Mouse (Mus musculus): ENCODE results near the gene Pced1a.

Pced1a gene

GRCm38 (mm10) chr2:130436769-130437168, 12.3 kb upstream of the Pced1a start:
- DNase-seq (ENCODE audit: low read depth) = no peak

DNA sequence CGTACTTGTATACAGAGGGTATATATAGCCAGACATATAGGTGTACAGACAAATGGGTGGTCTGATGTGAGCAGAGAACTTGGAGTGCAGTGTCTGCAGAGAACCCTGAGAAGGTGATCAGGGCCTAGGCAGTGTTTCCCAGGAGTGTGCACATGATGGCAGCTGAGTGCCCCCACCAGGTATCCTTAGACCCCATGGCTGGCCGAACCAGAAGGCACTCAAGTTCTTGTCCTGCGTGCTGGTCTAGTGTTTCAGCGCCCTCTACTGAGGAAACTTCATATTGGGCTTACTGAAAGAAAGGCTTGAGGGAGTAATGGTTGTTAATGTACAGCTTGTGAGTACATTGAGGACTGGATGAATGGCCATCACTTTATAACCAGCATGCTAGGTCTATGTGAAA, 8.7 kb upstream of the Pced1a start:
- DNase-seq (ENCODE audit: low read depth) = peak; percentile 77

DNA sequence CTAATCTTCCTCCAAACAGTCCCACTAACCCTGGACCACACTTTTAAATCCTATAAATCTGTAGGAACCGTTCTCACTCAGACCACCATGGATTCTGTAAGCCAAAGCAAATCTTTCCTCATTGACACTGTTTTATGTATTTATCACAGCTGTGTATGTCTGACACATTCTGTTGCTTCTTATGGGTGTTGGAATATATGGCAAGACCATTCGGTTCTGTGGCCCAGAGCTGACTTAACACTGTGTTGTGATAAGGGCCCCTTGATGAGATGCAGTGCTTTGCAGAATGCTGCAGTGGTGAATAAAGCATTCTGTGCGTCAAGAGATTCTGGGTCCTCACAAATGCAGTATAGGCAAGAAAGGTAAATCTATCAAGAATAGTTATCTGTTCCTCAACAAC, 7.7 kb upstream of the Pced1a start:
- DNase-seq (ENCODE audit: low read depth) = no peak

GRCm38 (mm10) chr2:130430484-130430883, 6.0 kb upstream of the Pced1a start:
- DNase-seq (ENCODE audit: low read depth) = no peak

DNA sequence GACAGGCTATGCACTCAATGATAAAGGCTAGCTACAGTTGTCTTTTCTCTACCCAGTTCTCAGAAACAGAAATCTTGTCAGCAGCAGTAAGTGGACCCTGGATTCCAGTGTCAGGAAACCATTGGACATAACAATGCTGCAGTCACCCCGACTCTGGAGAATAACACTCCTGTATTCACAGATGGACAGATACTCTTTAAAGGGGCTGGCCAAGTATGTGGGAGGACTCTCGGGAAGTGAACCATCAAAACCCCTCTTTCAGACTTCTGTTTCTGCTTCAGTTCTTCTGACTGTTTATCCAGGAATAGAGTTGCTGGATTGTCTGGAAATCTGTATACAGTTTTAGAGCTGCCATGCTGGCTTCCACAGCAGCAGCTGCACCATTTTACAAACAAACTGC, 5.3 kb upstream of the Pced1a start:
- no peak for DNase-seq (ENCODE audit: low read depth)

- peak; percentile 42 for DNase-seq (ENCODE audit: low read depth)
These were observed 611 bp upstream of the Pced1a start for GRCm38 (mm10) chr2:130425112-130425511.

DNA sequence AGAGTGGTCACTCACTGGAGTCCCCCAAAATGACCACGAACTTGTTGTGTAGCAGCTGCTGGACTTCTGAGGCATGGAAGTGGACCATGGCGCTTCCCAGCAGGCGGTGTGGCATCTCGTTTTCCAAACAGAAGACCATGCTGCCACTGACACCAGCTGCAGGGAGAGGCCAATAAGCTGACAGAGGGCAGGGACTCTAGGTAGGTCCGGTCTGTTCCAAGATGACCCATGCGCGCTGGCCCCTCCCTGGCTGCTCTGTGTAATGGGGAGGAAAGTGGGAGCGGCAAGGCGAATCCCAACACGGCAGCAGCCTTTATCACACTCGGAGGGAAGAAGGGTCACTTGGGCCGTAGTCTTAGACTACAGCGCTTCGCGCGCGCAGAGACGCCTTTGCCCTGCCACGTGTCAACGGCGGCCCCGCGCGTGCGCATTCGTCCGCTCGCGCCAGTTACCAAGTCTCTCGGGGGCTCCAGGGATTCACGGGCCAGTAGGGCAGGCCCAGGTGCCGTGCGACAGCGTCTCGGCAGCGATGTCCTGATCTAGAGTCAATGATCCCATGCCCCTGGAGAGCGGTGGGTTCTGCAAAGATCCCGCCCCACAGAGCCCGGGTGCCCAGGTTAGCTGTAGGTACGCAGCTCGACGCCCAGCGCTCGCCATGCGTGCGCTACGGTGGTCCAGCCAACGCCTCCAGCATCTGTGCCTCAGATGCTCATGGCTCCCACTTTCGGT, 940 bp downstream of the Pced1a start:
- peak; percentile 81 for DNase-seq (ENCODE audit: low read depth)

GRCm38 (mm10) chr2:130421781-130422620, 2.5 kb downstream of the Pced1a start:
- no peak for DNase-seq (ENCODE audit: low read depth)

DNA sequence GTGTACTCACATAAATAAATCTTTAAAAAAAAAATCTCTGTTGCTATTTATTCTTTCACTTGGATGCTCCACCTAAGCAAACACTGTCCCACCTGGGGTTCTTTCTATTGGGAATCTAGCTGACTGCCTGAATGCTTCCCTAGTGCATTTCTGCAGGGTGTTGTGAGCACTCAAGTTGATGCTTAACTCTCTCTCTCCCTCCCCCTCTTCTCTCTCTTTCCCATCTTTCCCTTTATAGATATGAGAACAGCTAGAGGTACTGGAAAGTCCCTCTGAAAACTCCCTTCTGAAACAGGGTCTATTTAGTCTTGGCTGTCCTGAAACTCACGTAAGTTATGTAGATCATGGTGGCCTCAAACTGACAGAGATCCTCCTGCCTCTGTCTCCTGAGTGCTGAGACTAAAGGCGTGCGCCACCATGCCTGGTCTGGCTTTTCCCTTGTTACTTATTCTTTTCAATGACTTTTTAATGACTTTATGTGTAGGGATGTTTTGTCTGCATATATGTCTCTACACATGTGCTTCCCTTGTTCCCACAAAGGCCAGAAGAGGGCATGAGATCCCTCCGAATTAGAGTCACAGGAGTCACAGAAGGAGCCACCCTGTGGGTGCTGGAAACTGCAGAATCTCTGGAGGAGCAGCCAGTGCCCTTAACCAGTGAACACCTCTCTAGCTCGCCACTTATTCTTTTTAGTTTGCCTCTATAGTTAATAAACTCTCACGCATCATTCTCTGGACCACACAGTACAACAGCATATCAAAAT, 10.2 kb downstream of the Pced1a start:
- DNase-seq (ENCODE audit: low read depth) = peak; percentile 28

DNA sequence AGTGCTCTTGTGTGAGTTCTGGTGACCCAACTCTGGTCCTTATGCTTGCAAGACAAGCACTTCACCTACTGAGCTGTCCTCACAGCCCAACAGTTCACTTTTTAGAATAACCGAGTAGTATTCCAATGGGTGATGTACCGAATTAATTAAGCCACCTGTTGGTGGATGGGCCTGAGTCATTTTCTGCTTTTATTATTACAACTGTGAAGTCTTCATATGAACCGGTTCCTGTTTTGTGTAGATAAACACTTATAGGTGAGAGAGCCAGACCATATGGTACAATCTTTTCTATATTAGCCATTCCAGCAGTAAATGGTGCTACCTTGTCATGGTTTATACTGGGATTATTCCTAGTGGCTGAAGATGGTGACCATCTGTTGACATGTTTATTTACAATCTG, 11.7 kb downstream of the Pced1a start:
- DNase-seq (ENCODE audit: low read depth) = no peak

GRCm38 (mm10) chr2:130411558-130412495, 12.7 kb downstream of the Pced1a start:
- peak; percentile 80 for DNase-seq (ENCODE audit: low read depth)

DNA sequence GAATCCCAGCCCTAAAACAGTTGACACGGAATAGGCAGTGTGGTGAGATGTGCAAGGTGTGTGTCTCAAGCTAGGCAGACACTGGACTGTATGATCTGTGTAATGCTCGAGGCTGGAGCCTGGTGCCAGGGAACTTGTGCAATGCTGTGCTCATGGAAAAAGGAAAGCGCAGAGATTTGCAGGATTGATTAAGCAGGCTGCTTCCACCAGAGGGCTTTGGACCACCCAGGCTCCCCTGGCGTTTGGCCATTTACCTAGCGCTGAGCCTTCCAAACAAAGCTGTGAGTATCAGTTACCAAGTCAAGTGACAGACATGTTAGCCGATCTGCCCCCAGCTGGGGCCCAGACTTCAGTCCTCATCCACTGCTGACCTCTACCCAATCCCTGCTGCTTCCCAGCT, 16.3 kb downstream of the Pced1a start:
- no peak for DNase-seq (ENCODE audit: low read depth)

DNA sequence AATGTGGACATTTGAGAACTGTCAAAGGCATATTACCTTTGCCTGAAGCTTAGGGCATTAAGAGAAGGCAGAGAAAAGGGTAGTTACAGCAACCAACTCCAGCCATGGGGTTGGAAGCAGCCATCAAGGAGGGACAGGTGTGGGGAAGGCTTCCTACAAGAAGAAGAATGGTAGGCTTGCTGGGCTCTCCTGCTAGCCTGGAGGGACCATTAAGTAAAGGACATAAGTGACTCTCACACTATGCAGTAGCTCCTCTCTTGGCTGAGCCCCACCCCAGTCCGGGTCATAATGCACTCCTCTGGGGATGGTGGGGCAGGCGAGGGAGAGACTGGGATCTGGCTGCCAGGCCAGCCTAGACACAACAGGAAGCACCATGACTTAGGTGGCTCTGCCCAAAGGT, 18.3 kb downstream of the Pced1a start, which contains the start of gene Tmem239:
Gene Tmem239 (plus strand): TSS at position 301 of the 400 bp plus-strand sequence.
- no peak for DNase-seq (ENCODE audit: low read depth)

- DNase-seq (ENCODE audit: low read depth) = no peak
These were observed 19.6 kb downstream of the Pced1a start, which contains the start of the genes Gm28372 and 1700020A23Rik for GRCm38 (mm10) chr2:130404939-130405338. TSS of gene Gm28372 (plus strand) at chr2:130405239. TSS of gene 1700020A23Rik (plus strand) at chr2:130405259.

DNA sequence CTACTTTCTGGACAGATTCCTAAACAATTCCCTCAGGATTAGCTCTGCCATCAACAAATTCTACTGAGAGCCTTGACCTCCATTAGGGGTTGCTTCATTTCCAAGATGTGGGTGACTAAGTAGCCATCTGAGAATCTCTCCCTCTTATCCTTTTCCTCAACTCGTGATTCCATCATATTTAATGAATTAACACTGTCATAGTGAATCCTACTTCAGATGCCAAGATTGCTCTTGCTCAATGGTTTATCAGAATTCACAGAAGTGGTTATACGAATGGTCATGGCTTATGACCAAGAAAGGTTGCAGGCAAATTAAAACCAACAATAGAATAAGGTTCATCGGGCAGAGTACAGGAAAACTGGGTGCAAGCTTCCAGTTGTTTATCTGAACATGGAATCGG, 22.6 kb downstream of the Pced1a start:
- DNase-seq (ENCODE audit: low read depth) = no peak

- no peak for DNase-seq (ENCODE audit: low read depth)
These were observed 24.5 kb downstream of the Pced1a start for GRCm38 (mm10) chr2:130400046-130400445.

- DNase-seq (ENCODE audit: low read depth) = no peak
These were observed 26.4 kb downstream of the Pced1a start for GRCm38 (mm10) chr2:130398091-130398490.

GRCm38 (mm10) chr2:130397186-130397985, 27.1 kb downstream of the Pced1a start, which contains the start of gene Cpxm1:
TSS of gene Cpxm1 (minus strand) at chr2:130397574.
- DNase-seq (ENCODE audit: low read depth) = no peak

DNA sequence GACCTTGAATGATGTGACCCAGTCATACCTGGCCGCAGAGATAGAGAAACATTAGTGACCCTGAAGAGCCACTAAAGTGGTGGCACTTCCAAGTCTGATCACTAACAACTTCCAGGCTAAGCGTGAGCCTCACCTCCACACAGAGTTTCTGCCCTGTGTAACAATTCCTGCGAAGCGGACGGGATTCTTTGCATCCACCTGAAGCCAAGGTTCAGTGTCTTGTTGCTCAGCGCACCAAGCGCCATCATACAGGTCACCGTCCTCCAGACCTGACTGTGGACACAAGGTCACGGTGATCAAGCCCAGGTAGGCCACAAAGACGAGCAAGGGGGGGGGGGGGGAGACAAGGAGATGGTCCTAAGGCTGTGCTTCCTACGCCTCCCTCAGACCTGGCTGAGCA, 28.8 kb downstream of the Pced1a start:
- no peak for DNase-seq (ENCODE audit: low read depth)

DNA sequence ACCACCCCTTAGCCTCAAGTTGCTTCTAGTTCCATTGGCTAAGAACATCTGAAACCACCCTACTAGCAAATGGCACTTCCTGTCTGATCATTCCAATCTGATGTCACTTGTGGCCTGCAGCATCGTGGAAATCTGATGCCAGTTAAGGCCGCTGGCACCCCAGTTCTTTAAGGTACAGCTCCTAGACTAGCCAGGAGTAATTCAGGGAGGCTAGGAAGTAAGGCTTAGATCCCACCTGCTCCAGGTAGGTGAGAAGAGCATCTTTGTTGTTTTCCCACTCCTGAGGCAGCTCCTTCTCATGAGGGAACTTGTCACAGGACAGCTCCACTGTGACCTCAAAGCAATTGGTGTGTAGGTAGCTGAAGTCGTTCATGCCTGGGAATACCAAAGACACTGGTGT, 31.7 kb downstream of the Pced1a start:
- no peak for DNase-seq (ENCODE audit: low read depth)

All from induced T-regulatory cell, adult 2 months (primary cell).